Mouse (Mus musculus) liver, embryonic 11.5 days (tissue): ENCODE results near the gene Rplp2. TPM values are rescaled to one million over a fixed set of nuclear protein-coding genes. Genes with fewer than 3 reads are reported as not detected.
A peak's percentile ranks its signal among the peaks of the same experiment; 100 is the strongest.

ENCODE experiments used
- ATAC-seq: fragments of 200-750 bp; cut with Nextera tagmentation; replicated peaks from 2 replicates; pipeline ENCODE4 v1.8.0; 2017; ENCODE audit warnings: moderate number of reproducible peaks, mild to moderate bottlenecking, moderate TSS enrichment, moderate library complexity; ENCODE audit not compliant: low FRiP score
- DNase-seq: peaks from one replicate; pipeline ENCODE4 v3.0.0-alpha.2; 2017; ENCODE audit warnings: low spot score
- H3K27ac ChIP-seq: fragments of 300-500 bp; sonication (generic); 2 replicates; pipeline ENCODE4 v1.5.1; 2014; ENCODE audit warnings: mild to moderate bottlenecking, low read depth, low read length, control low read depth
- H3K27me3 ChIP-seq: fragments of 300-500 bp; sonication (generic); replicated peaks from 2 replicates; pipeline ENCODE4 v1.6.1; 2014; ENCODE audit warnings: low read length, mixed read lengths; ENCODE audit not compliant: control insufficient read depth, insufficient read depth
- H3K36me3 ChIP-seq: fragments of 300-500 bp; sonication (generic); 2 replicates; pipeline ENCODE4 v1.6.1; 2014; ENCODE audit warnings: mild to moderate bottlenecking, low read length, moderate library complexity, mixed read lengths; ENCODE audit not compliant: control insufficient read depth, insufficient read depth
- H3K4me1 ChIP-seq: fragments of 300-500 bp; sonication (generic); replicated peaks from 2 replicates; pipeline ENCODE4 v1.6.1; 2014; ENCODE audit warnings: low read length, mixed read lengths; ENCODE audit not compliant: control insufficient read depth, insufficient read depth
- H3K4me2 ChIP-seq: fragments of 300-500 bp; sonication (generic); 2 replicates; pipeline ENCODE4 v1.6.1; 2014; ENCODE audit warnings: mild to moderate bottlenecking, control low read depth, moderate library complexity
- H3K4me3 ChIP-seq: fragments of 300-500 bp; sonication (generic); 2 replicates; pipeline ENCODE4 v1.5.1; 2014; ENCODE audit warnings: low read depth, low read length, control low read depth
- H3K9ac ChIP-seq: fragments of 300-500 bp; sonication (generic); 2 replicates; pipeline ENCODE4 v1.6.1; 2014; ENCODE audit warnings: low read depth, low read length, control low read depth
- H3K9me3 ChIP-seq: fragments of 300-500 bp; sonication (generic); 2 replicates; pipeline ENCODE4 v1.6.1; 2016; ENCODE audit warnings: low read length, inconsistent platforms, mixed read lengths; ENCODE audit not compliant: control insufficient read depth
- WGBS: fragments of 180-500 bp; shearing (Covaris S2); extraction: QIAGEN DNeasy Blood & Tissue Kit; methylation state at CpG from one replicate; pipeline ENCODE4 v1.1.7; 2014; 5-methylcytosine and 5-hydroxymethylcytosine counted together
- polyA plus RNA-seq: library from polyadenylated mRNA; unstranded; fragments of >200 nt; fragmentation: Nextera tagmentation; extraction: Ambion mirVana; gene quantifications from 2 replicates; pipeline ENCODE4 v1.2.1, GENCODE M21; 2014

Rplp2 gene
- polyA plus RNA-seq, 1 experiment from 2014 or later = 1,836 TPM

DNA sequence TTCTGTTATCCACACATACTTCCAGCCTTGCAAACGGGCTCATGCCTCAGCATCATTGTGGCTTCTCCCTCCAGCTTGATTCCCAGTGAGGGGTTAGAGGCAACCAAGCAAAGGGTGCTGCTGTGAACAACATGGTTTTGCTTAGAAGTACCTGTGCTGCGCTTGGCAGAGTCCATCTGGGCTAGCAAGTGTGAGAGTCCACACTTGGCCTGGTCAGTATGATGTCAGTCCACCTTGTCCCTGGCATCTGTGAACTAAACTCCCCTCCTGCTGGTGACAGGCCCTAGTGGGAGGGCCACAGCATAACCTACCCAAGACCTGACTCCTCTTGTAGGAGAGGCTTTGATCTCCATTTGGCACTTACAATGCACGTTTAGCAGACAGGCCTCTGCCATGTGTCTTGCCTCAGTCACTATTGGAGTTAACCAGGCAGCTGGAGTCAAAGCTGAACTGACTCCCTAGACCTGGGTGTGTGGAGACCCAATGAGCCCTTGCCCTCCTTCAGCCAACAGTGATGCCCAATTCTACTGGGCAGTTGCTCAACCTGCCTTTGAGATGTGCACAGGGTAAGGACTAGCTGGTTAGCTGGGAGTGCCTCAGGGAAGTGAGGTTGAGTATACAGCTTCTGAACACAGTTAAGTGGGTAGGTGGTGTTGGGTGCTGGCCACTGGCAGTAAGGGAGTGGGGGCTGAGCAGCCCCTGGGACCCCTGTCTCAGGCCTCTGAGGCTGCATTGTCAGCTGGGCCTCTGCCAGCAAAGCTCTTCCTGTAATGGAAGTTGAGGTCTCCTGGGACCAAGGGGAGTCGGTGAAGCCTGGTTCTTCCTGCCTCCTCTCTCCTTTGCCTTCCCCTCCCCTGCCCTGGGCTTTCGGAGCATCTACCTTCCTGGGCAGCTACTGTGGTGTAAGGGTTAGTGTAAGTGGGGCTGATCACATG, 37.3 kb downstream of the Rplp2 start:
- Histone ChIP-seq H3K4me3 (no peak overlapping the region), H3K4me1 (peaks cover 20% of the 10 kb centered on the region), H3K36me3 (no peaks in the 10 kb centered on the region), H3K4me2 (no peak overlapping the region), H3K9me3 (no peaks in the 10 kb centered on the region), H3K27ac (no peak overlapping the region), H3K9ac (no peak overlapping the region), H3K27me3 (peaks cover 10% of the 10 kb centered on the region)
- ATAC-seq (no peak), DNase-seq (no peak)
- 78% methylated on average over 5 of the region's 5 CpGs for WGBS

GRCm38 (mm10) chr7:141485186-141485585, 38.0 kb downstream of the Rplp2 start:
- no peak for DNase-seq
- Histone ChIP-seq H3K4me1 (peaks cover 20% of the 10 kb centered on the region), H3K27ac (no peak overlapping the region), H3K9me3 (no peaks in the 10 kb centered on the region), H3K4me3 (no peak overlapping the region), H3K36me3 (no peaks in the 10 kb centered on the region), H3K9ac (no peak overlapping the region), H3K27me3 (peaks cover 10% of the 10 kb centered on the region), H3K4me2 (no peak overlapping the region)
- no peak for ATAC-seq
- 67% methylated on average over 2 of the region's 2 CpGs for WGBS

GRCm38 (mm10) chr7:141485606-141486005, 38.4 kb downstream of the Rplp2 start:
- no peaks in the 10 kb centered on the region for H3K9me3 ChIP-seq
- no peak overlapping the region for H3K27ac ChIP-seq
- H3K9ac ChIP-seq = no peak overlapping the region
- DNase-seq (no peak), ATAC-seq (no peak)
- H3K4me1 ChIP-seq = peaks cover 20% of the 10 kb centered on the region
- H3K27me3 ChIP-seq = peaks cover 10% of the 10 kb centered on the region
- H3K4me3 ChIP-seq = no peak overlapping the region
- H3K36me3 ChIP-seq = no peaks in the 10 kb centered on the region
- 77% methylated on average over 2 of the region's 2 CpGs for WGBS
- no peak overlapping the region for H3K4me2 ChIP-seq

DNA sequence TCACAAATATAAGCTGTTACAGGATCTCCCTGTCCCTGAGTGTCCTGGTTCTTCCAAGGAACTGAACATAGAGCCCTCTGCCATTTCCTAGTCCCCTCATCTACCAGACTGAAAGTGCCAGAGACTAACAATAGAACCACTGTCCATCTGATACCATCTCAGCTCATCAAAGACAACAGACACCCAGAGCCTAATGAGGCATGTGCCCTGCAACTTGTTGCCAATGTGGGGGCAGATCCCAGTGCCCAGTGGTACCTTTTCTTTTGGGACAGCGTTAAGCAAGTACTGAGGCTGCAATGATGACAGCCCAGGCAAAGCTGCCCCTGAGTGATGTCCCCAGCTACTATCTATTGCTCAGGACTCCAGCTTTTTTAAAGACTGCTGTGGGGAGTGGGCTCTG, 39.1 kb downstream of the Rplp2 start:
- Histone ChIP-seq H3K9me3 (no peaks in the 10 kb centered on the region), H3K9ac (no peak overlapping the region), H3K4me1 (peaks cover 16% of the 10 kb centered on the region), H3K27me3 (peaks cover 10% of the 10 kb centered on the region), H3K36me3 (no peaks in the 10 kb centered on the region), H3K27ac (no peak overlapping the region), H3K4me3 (no peak overlapping the region), H3K4me2 (no peak overlapping the region)
- WGBS = 85% methylated on average over 1 of the region's 1 CpGs
- DNase-seq (no peak), ATAC-seq (no peak)

GRCm38 (mm10) chr7:141487141-141487540, 40.0 kb downstream of the Rplp2 start:
- peaks cover 9% of the 10 kb centered on the region for H3K4me1 ChIP-seq
- ATAC-seq = no peak
- no peak overlapping the region for H3K27ac ChIP-seq
- peaks cover 4% of the 10 kb centered on the region for H3K27me3 ChIP-seq
- 76% methylated on average over 7 of the region's 7 CpGs for WGBS
- no peak overlapping the region for H3K4me3 ChIP-seq
- H3K36me3 ChIP-seq = no peaks in the 10 kb centered on the region
- no peak overlapping the region for H3K9ac ChIP-seq
- no peaks in the 10 kb centered on the region for H3K9me3 ChIP-seq
- H3K4me2 ChIP-seq = no peak overlapping the region
- DNase-seq = no peak

- Histone ChIP-seq H3K27me3 (no peaks in the 10 kb centered on the region), H3K4me2 (no peak overlapping the region), H3K27ac (no peak overlapping the region), H3K9ac (no peak overlapping the region), H3K36me3 (peaks cover 6% of the 10 kb centered on the region), H3K4me1 (0 out of 2 replicates have a peak, but pooled peaks cover 3% of the 10 kb centered on the region), H3K4me3 (no peak overlapping the region), H3K9me3 (no peaks in the 10 kb centered on the region)
- no peak for DNase-seq
- peak; percentile 67 for ATAC-seq
- 56% methylated on average over 2 of the region's 2 CpGs for WGBS
Measured at GRCm38 (mm10) chr7:141491151-141491550, 44.0 kb downstream of the Rplp2 start.

- no peak for ATAC-seq
- H3K36me3 ChIP-seq = peaks cover 6% of the 10 kb centered on the region
- no peak overlapping the region for H3K9ac ChIP-seq
- H3K9me3 ChIP-seq = no peaks in the 10 kb centered on the region
- H3K27me3 ChIP-seq = no peaks in the 10 kb centered on the region
- no peak for DNase-seq
- no peak overlapping the region for H3K4me3 ChIP-seq
- H3K4me1 ChIP-seq = 0 out of 2 replicates have a peak, but pooled peaks cover 3% of the 10 kb centered on the region
- H3K27ac ChIP-seq = no peak overlapping the region
- 85% methylated on average over 5 of the region's 5 CpGs for WGBS
- no peak overlapping the region for H3K4me2 ChIP-seq
Measured at GRCm38 (mm10) chr7:141492738-141493137, 45.6 kb downstream of the Rplp2 start.

DNA sequence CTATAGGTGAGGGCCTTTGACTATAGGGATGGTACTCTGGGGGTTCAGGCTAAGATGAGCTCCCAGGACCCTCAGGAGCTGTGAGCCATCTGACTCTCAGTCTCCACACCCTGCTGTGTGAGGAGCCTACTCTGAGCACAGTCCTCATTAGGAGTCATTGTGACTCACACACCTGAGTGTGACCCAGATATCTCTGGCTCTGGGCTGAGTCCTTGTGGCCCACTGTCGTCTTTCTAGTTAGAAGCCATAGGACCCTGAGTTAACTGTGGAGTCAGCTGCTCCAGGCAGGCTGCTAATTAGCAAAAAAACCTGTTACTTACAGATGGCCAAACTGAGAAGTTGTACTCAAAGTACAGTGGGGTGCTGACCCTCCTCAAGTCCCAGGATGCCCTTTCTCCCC, 46.6 kb downstream of the Rplp2 start:
- ATAC-seq = no peak
- 81% methylated on average over 1 of the region's 1 CpGs for WGBS
- H3K27me3 ChIP-seq = no peaks in the 10 kb centered on the region
- no peak overlapping the region for H3K4me2 ChIP-seq
- H3K9me3 ChIP-seq = no peaks in the 10 kb centered on the region
- H3K4me3 ChIP-seq = no peak overlapping the region
- H3K27ac ChIP-seq = no peak overlapping the region
- H3K9ac ChIP-seq = no peak overlapping the region
- 0 out of 2 replicates have a peak, but pooled peaks cover 3% of the 10 kb centered on the region for H3K4me1 ChIP-seq
- H3K36me3 ChIP-seq = peaks cover 6% of the 10 kb centered on the region
- no peak for DNase-seq

DNA sequence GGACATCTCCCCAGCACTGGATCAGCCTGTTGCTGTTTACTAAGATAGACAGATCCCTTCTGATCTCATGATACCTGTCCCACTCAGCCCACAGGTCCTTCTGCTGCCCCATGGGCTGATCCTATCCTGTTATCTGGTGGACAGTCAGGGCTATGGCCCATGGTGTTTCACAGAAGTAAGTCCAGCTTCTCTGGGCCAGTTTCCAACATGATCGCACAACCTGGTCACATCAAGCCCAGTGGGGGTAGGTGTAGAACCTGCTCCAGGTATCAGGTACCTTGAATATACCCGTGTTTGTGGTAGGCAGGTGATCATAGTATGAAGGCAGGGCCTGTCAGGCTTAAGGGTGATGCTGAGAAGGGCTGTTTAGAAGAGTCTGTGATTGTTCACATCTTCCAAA, 48.2 kb downstream of the Rplp2 start:
- H3K36me3 ChIP-seq = peaks cover 6% of the 10 kb centered on the region
- no peaks in the 10 kb centered on the region for H3K9me3 ChIP-seq
- H3K9ac ChIP-seq = no peak overlapping the region
- H3K27ac ChIP-seq = no peak overlapping the region
- no peak overlapping the region for H3K4me3 ChIP-seq
- ATAC-seq = no peak
- no peaks in the 10 kb centered on the region for H3K27me3 ChIP-seq
- 0 out of 2 replicates have a peak, but pooled peaks cover 3% of the 10 kb centered on the region for H3K4me1 ChIP-seq
- no peak for DNase-seq
- H3K4me2 ChIP-seq = no peak overlapping the region
- WGBS = 84% methylated on average over 2 of the region's 2 CpGs
